In the genomic region with DNA sequence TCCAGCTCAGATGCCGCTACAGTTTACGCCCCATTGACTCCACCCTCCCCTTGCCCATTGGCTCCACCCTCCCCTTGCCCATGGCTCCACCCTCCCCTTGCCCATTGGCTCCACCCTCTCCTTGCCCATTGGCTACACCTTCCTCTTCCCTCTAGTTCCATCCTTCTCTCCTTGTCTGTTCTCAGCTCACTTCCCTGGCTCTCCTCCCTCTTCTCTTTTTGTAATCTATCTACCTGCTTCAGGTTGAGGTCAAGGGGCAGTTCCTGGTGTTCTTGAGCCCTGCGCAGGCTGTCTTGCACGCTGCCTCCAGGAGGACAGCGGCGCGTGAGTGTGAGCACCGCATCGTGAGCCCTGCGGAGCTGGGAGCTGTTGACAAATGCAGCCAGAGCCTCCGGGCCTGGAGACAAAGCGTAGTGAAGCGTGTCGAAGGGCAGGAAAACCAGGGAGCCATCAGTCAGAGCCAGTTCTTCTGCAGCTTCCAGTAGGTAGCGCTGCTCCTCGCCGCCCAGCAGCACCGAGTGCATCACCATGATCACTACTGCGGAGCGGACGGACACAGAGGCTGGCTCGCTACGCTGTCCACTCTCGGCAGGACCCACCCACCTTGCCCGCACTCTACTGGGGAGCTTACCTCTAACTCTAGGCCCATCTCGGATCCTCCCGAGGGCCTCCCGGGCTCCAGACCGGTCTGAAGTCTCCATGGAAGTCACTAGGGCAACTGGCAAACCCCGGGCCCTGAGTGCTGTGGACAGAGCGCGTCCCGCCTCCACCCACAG, we compare ENCODE assay signal across 8 mouse cellular contexts. TPM values are rescaled to one million over a fixed set of nuclear protein-coding genes. Genes with fewer than 3 reads are reported as not detected.
DNase-seq lines count a peak whose midpoint lies in the region; ATAC-seq and TF ChIP-seq lines count a peak whose summit lies in the region.

No protein-coding gene starts in this region.

- TF ChIP-seq CTCF in MEL (IDR thresholded peaks at IDR 0.05 in 2 of 3, conservative IDR thresholded peaks at IDR 0.05 in 1 of 3; ENCODE audit: control insufficient read depth in 1 of 3, insufficient read depth in 1 of 3, low read depth in 2 of 3, low read length in 3 of 3, poor library complexity in 1 of 3, severe bottlenecking in 1 of 3) = no peak
- peak; percentile 61 for TF ChIP-seq CTCF in forebrain, postnatal 0 days (IDR thresholded peaks at IDR 0.05; ENCODE audit: low read depth)
- TF ChIP-seq CTCF in olfactory bulb, adult 2 months (IDR thresholded peaks at IDR 0.05; ENCODE audit: insufficient read depth, low read depth, low read length) = no peak

- DNase-seq in MEL (ENCODE audit: low read depth, low spot score) = peak; percentile 30
- peak; percentile 84 to 95 for DNase-seq in cerebellum, adult 18-20 months
- peak; percentile 87 for DNase-seq in forebrain, postnatal 0 days
- peak; percentile 84 for DNase-seq in hindbrain, embryonic 11.5 days (ENCODE audit: low spot score)
- peak; percentile 78 for DNase-seq in layer of hippocampus, adult 9-11 months
- DNase-seq in thymus, adult 18-20 months = peak; percentile 24 to 45

- H3K4me2 ChIP-seq in forebrain, postnatal 0 days (ENCODE audit: low read depth) = peak overlapping the region; percentile 84
- H3K4me2 ChIP-seq in hindbrain, embryonic 11.5 days (replicated peaks; ENCODE audit: low read depth, low read length) = peak overlapping the region; percentile 76
- H3K4me2 ChIP-seq in lung, embryonic 15.5 days = peak overlapping the region; percentile 81

- no peaks in the 10 kb centered on the region for H3K4me1 ChIP-seq in MEL (ENCODE audit: control insufficient read depth in 1 of 2, insufficient read depth in 2 of 2, low read length in 2 of 2)
- peaks cover 3% of the 10 kb centered on the region; the same call in 1 of the 2 replicates for H3K4me1 ChIP-seq in forebrain, postnatal 0 days (ENCODE audit: insufficient read depth)
- 0 out of 2 replicates have a peak, but pooled peaks cover 4% of the 10 kb centered on the region for H3K4me1 ChIP-seq in hindbrain, embryonic 11.5 days (replicated peaks; ENCODE audit: control insufficient read depth, insufficient read depth, low read length)
- H3K4me1 ChIP-seq in lung, embryonic 15.5 days = peaks cover 19% of the 10 kb centered on the region
- H3K4me1 ChIP-seq in olfactory bulb, adult 2 months (ENCODE audit: control insufficient read depth, insufficient read depth, low read length) = peaks cover 15% of the 10 kb centered on the region

- peaks cover under 1 to 4% of the 10 kb centered on the region in 2 experiments for H3K27me3 ChIP-seq in MEL (ENCODE audit: control insufficient read depth in 1 of 2, insufficient read depth in 2 of 2, low read length in 2 of 2)
- peaks cover 7% of the 10 kb centered on the region; the same call in 1 of the 2 replicates for H3K27me3 ChIP-seq in forebrain, postnatal 0 days (ENCODE audit: insufficient read depth, low read length)
- peaks cover 23% of the 10 kb centered on the region for H3K27me3 ChIP-seq in hindbrain, embryonic 11.5 days (ENCODE audit: control insufficient read depth, insufficient read depth, low read length)
- H3K27me3 ChIP-seq in lung, embryonic 15.5 days = peaks cover 48% of the 10 kb centered on the region

- under 1% methylated on average over 33 of the region's 33 CpGs for WGBS in forebrain, postnatal 0 days
- under 1% methylated on average over 33 of the region's 33 CpGs for WGBS in hindbrain, embryonic 11.5 days
- WGBS in lung, embryonic 15.5 days = under 1% methylated on average over 33 of the region's 33 CpGs
- 2% methylated on average over 33 of the region's 33 CpGs for WGBS in olfactory bulb, adult 2 months

- H3K36me3 ChIP-seq in MEL (ENCODE audit: control insufficient read depth in 1 of 2, insufficient read depth in 2 of 2, low read length in 2 of 2) = no peaks in the 10 kb centered on the region
- H3K36me3 ChIP-seq in forebrain, postnatal 0 days (ENCODE audit: insufficient read depth) = no peaks in the 10 kb centered on the region
- H3K36me3 ChIP-seq in hindbrain, embryonic 11.5 days (ENCODE audit: control insufficient read depth, insufficient read depth, low read length) = no peaks in the 10 kb centered on the region
- H3K36me3 ChIP-seq in lung, embryonic 15.5 days = no peaks in the 10 kb centered on the region

- H3K79me2 ChIP-seq in MEL (ENCODE audit: control insufficient read depth, insufficient read depth, low read length, poor library complexity) = no peaks in the 10 kb centered on the region

- no peak for TF ChIP-seq RAD21 in MEL (IDR thresholded peaks at IDR 0.05; ENCODE audit: low read depth, low read length)

- no peak overlapping the region for H3K9ac ChIP-seq in MEL (ENCODE audit: control insufficient read depth, low read depth, low read length, poor library complexity, severe bottlenecking)
- peak overlapping the region; percentile 70 for H3K9ac ChIP-seq in forebrain, postnatal 0 days
- peak overlapping the region; percentile 56 for H3K9ac ChIP-seq in hindbrain, embryonic 11.5 days (ENCODE audit: low read depth, low read length)
- peak overlapping the region; percentile 42 for H3K9ac ChIP-seq in lung, embryonic 15.5 days

- no peak overlapping the region for H3K27ac ChIP-seq in MEL (ENCODE audit: control insufficient read depth, low read depth, low read length)
- H3K27ac ChIP-seq in forebrain, postnatal 0 days (ENCODE audit: low read depth, low read length) = peak overlapping the region; percentile 87
- H3K27ac ChIP-seq in hindbrain, embryonic 11.5 days (ENCODE audit: low read depth, low read length) = peak overlapping the region; percentile 37; the same call in 1 of the 2 replicates
- no peak overlapping the region for H3K27ac ChIP-seq in lung, embryonic 15.5 days
- peak overlapping the region; percentile 11; the same call in 1 of the 2 replicates for H3K27ac ChIP-seq in olfactory bulb, adult 2 months (ENCODE audit: insufficient read depth, low read depth, low read length)

- TF ChIP-seq POLR2A in MEL (IDR thresholded peaks at IDR 0.05; ENCODE audit: control insufficient read depth in 1 of 2, insufficient read depth in 1 of 2, low read depth in 1 of 2, low read length in 2 of 2, poor library complexity in 1 of 2) = no peak
- no peak for TF ChIP-seq POLR2A in olfactory bulb, adult 2 months (IDR thresholded peaks at IDR 0.05; ENCODE audit: insufficient read depth, low read depth, low read length)

- peak; percentile 98 for ATAC-seq in forebrain, postnatal 0 days
- peak; percentile 90 for ATAC-seq in hindbrain, embryonic 11.5 days (ENCODE audit: low FRiP score)
- peak; percentile 69 for ATAC-seq in lung, embryonic 15.5 days (ENCODE audit: borderline replicate concordance, extremely low read depth, low FRiP score, low TSS enrichment)

- H3K9me3 ChIP-seq in MEL (replicated peaks; ENCODE audit: insufficient read depth, low read length) = no peaks in the 10 kb centered on the region
- no peaks in the 10 kb centered on the region for H3K9me3 ChIP-seq in forebrain, postnatal 0 days (ENCODE audit: low read length)
- no peaks in the 10 kb centered on the region for H3K9me3 ChIP-seq in hindbrain, embryonic 11.5 days (ENCODE audit: control insufficient read depth, low read length)
- no peaks in the 10 kb centered on the region for H3K9me3 ChIP-seq in lung, embryonic 15.5 days

- no peak overlapping the region for H3K4me3 ChIP-seq in MEL (ENCODE audit: control insufficient read depth in 1 of 2, insufficient read depth in 1 of 2, low read depth in 2 of 2, low read length in 2 of 2)
- peak overlapping the region; percentile 42 for H3K4me3 ChIP-seq in forebrain, postnatal 0 days (ENCODE audit: low read depth, low read length)
- H3K4me3 ChIP-seq in hindbrain, embryonic 11.5 days (ENCODE audit: low read depth, low read length) = peak overlapping the region; percentile 44
- H3K4me3 ChIP-seq in lung, embryonic 15.5 days = peak overlapping the region; percentile 39
- H3K4me3 ChIP-seq in olfactory bulb, adult 2 months (ENCODE audit: insufficient read depth, low read depth, low read length) = peak overlapping the region; percentile 51

- TF ChIP-seq EP300 in MEL (IDR thresholded peaks at IDR 0.05; ENCODE audit: low read depth in 1 of 2, low read length in 2 of 2) = no peak

TF ChIP-seq in MEL, 35 proteins besides CTCF, POLR2A, EP300 and RAD21:
- TF ChIP-seq POLR2AphosphoS2 (IDR thresholded peaks at IDR 0.05; ENCODE audit: low read length) = no peak
- TF ChIP-seq ZMIZ1 (IDR thresholded peaks at IDR 0.05; ENCODE audit: low read depth, low read length) = no peak
- no peak for TF ChIP-seq JUND (IDR thresholded peaks at IDR 0.05; ENCODE audit: low read depth, low read length)
- no peak for TF ChIP-seq ZC3H11A (IDR thresholded peaks at IDR 0.05; ENCODE audit: low read depth, low read length)
- no peak for TF ChIP-seq BHLHE40 (IDR thresholded peaks at IDR 0.05; ENCODE audit: borderline replicate concordance, low read depth, low read length)
- TF ChIP-seq MAFK (IDR thresholded peaks at IDR 0.05; ENCODE audit: borderline replicate concordance, low read depth, low read length) = no peak
- no peak for TF ChIP-seq NELFE (IDR thresholded peaks at IDR 0.05; ENCODE audit: low read depth, low read length)

RNA-seq across cellular contexts. Expression of gene Gucy2e, which starts 1.4 kb away (rescaled TPM):
- not detected in 2 replicates for total RNA-seq in MEL (2012; rRNA removed)
- polyA plus RNA-seq in MEL (2012; ENCODE audit: insufficient read depth in 1 of 2, insufficient read length in 2 of 2, low read depth in 1 of 2, low replicate concordance in 2 of 2, missing spikeins in 1 of 2) = not detected
- 0.67 and 0.77 TPM in 2 replicates for total RNA-seq in forebrain, postnatal 0 days (2014; rRNA removed)
- 0.60 and 0.85 TPM in 2 replicates for polyA plus RNA-seq in forebrain, postnatal 0 days (2015; fragmentation: Nextera tagmentation; extraction: Ambion mirVana)
- polyA plus RNA-seq in hindbrain, embryonic 11.5 days (2014; fragmentation: Nextera tagmentation; extraction: Ambion mirVana) = 0.07 TPM in 1 of 2 replicates, not detected in the other
- polyA plus RNA-seq in lung, embryonic 15.5 days (2015; fragmentation: Nextera tagmentation; extraction: Ambion mirVana) = 0.07 and 0.08 TPM in 2 replicates
- not detected in 2 replicates for polyA plus RNA-seq in olfactory bulb, adult 2 months (2012; ENCODE audit: insufficient read depth, insufficient read length, low replicate concordance, missing spikeins)

RNA-seq across cellular contexts. Expression of gene Alox8, which starts 37.8 kb away (rescaled TPM):
- 0.31 and 0.56 TPM in 2 replicates for total RNA-seq in MEL (2012; rRNA removed)
- under 1 TPM in 1 of 2 experiments, not detected in 1; 0.07 TPM for polyA plus RNA-seq in MEL (2012; ENCODE audit: insufficient read depth in 1 of 2, insufficient read length in 2 of 2, low read depth in 1 of 2, low replicate concordance in 2 of 2, missing spikeins in 1 of 2)
- 1.2 and 1.7 TPM in 2 replicates for total RNA-seq in forebrain, postnatal 0 days (2014; rRNA removed)
- 0.34 and 0.54 TPM in 2 replicates for polyA plus RNA-seq in forebrain, postnatal 0 days (2015; fragmentation: Nextera tagmentation; extraction: Ambion mirVana)
- 0.04 TPM in 1 of 2 replicates, not detected in the other for polyA plus RNA-seq in hindbrain, embryonic 11.5 days (2014; fragmentation: Nextera tagmentation; extraction: Ambion mirVana)
- 0.29 and 0.67 TPM in 2 replicates for polyA plus RNA-seq in lung, embryonic 15.5 days (2015; fragmentation: Nextera tagmentation; extraction: Ambion mirVana)
- not detected in 2 replicates for polyA plus RNA-seq in olfactory bulb, adult 2 months (2012; ENCODE audit: insufficient read depth, insufficient read length, low replicate concordance, missing spikeins)

Comparison
In these comparisons a context has a peak if more than half of its experiments do, and no peak if none do; other contexts are left out.
1. DNase-seq: peak in every context shown above with its lines; median percentile 90 in cerebellum, adult 18-20 months; 87 in forebrain, postnatal 0 days; 84 in hindbrain, embryonic 11.5 days; 78 in layer of hippocampus, adult 9-11 months; 34 in thymus, adult 18-20 months; 30 in MEL.
2. H3K27ac ChIP-seq: peak in forebrain, postnatal 0 days (single experiment), hindbrain, embryonic 11.5 days (single experiment) and olfactory bulb, adult 2 months (single experiment); none in MEL (single experiment) and lung, embryonic 15.5 days (single experiment).
3. H3K4me3 ChIP-seq: peak in forebrain, postnatal 0 days (single experiment), hindbrain, embryonic 11.5 days (single experiment), lung, embryonic 15.5 days (single experiment) and olfactory bulb, adult 2 months (single experiment); none in MEL (0 of 2).
4. Peak in every context shown above with its lines, with median percentiles within 50 percentile points of each other: ATAC-seq and H3K4me2 ChIP-seq.